Mouse (Mus musculus): ENCODE results near the gene Rfx5. TPM values are rescaled to one million over a fixed set of nuclear protein-coding genes. Genes with fewer than 3 reads are reported as not detected.

Rfx5 gene
- polyA plus RNA-seq, 2 experiments, result 12.9 to 29.9 TPM

GRCm38 (mm10) chr3:94915903-94916741, 37.8 kb upstream of the Rfx5 start:
- no peak for TF ChIP-seq POLR2A (IDR thresholded peaks at IDR 0.05; ENCODE audit: borderline replicate concordance, extremely low read depth, insufficient read depth, insufficient read length)
- no peak overlapping the region for H3K4me3 ChIP-seq (replicated peaks; ENCODE audit: low read length)
- H3K36me3 ChIP-seq (ENCODE audit: control insufficient read depth, insufficient read depth, low read length), result no peaks in the 10 kb centered on the region
- ATAC-seq (ENCODE audit: low FRiP score, low read depth) (no peak), DNase-seq (ENCODE audit: low spot score) (no peak)
- H3K27ac ChIP-seq (replicated peaks; ENCODE audit: low read depth, low read length), result no peak overlapping the region
- H3K4me2 ChIP-seq (replicated peaks; ENCODE audit: low read depth, low read length, severe bottlenecking), result no peak overlapping the region
- H3K27me3 ChIP-seq (ENCODE audit: control insufficient read depth, insufficient read depth, low read length), result no peaks in the 10 kb centered on the region
- no peak overlapping the region for H3K9ac ChIP-seq (ENCODE audit: low read depth, low read length, severe bottlenecking)
- H3K9me3 ChIP-seq (ENCODE audit: control insufficient read depth, low read length), result no peaks in the 10 kb centered on the region
- H3K4me1 ChIP-seq (ENCODE audit: control insufficient read depth, insufficient read depth, low read length), result 0 out of 2 replicates have a peak, but pooled peaks cover 3% of the 10 kb centered on the region
- 75% methylated on average over 7 of the region's 7 CpGs for WGBS

- Histone ChIP-seq H3K9ac (ENCODE audit: low read depth, low read length, severe bottlenecking) (no peak overlapping the region), H3K27me3 (ENCODE audit: control insufficient read depth, insufficient read depth, low read length) (no peaks in the 10 kb centered on the region), H3K36me3 (ENCODE audit: control insufficient read depth, insufficient read depth, low read length) (no peaks in the 10 kb centered on the region), H3K4me2 (replicated peaks; ENCODE audit: low read depth, low read length, severe bottlenecking) (no peak overlapping the region), H3K4me1 (ENCODE audit: control insufficient read depth, insufficient read depth, low read length) (0 out of 2 replicates have a peak, but pooled peaks cover 3% of the 10 kb centered on the region), H3K9me3 (ENCODE audit: control insufficient read depth, low read length) (no peaks in the 10 kb centered on the region), H3K27ac (replicated peaks; ENCODE audit: low read depth, low read length) (no peak overlapping the region), H3K4me3 (replicated peaks; ENCODE audit: low read length) (no peak overlapping the region)
- DNase-seq (ENCODE audit: low spot score) (no peak), ATAC-seq (ENCODE audit: low FRiP score, low read depth) (no peak)
- TF ChIP-seq POLR2A (IDR thresholded peaks at IDR 0.05; ENCODE audit: borderline replicate concordance, extremely low read depth, insufficient read depth, insufficient read length), result no peak
- 69% methylated on average over 14 of the region's 14 CpGs for WGBS
These were observed 36.0 kb upstream of the Rfx5 start for GRCm38 (mm10) chr3:94917816-94918361.

- Histone ChIP-seq H3K4me2 (replicated peaks; ENCODE audit: low read depth, low read length, severe bottlenecking) (no peak overlapping the region), H3K9me3 (ENCODE audit: control insufficient read depth, low read length) (no peaks in the 10 kb centered on the region), H3K4me3 (replicated peaks; ENCODE audit: low read length) (no peak overlapping the region), H3K27me3 (ENCODE audit: control insufficient read depth, insufficient read depth, low read length) (no peaks in the 10 kb centered on the region), H3K27ac (replicated peaks; ENCODE audit: low read depth, low read length) (no peak overlapping the region), H3K36me3 (ENCODE audit: control insufficient read depth, insufficient read depth, low read length) (no peaks in the 10 kb centered on the region), H3K9ac (ENCODE audit: low read depth, low read length, severe bottlenecking) (no peak overlapping the region), H3K4me1 (ENCODE audit: control insufficient read depth, insufficient read depth, low read length) (0 out of 2 replicates have a peak, but pooled peaks cover 3% of the 10 kb centered on the region)
- no peak for TF ChIP-seq POLR2A (IDR thresholded peaks at IDR 0.05; ENCODE audit: borderline replicate concordance, extremely low read depth, insufficient read depth, insufficient read length)
- no peak for ATAC-seq (ENCODE audit: low FRiP score, low read depth)
- DNase-seq (ENCODE audit: low spot score), result no peak
- 47% methylated on average over 4 of the region's 4 CpGs for WGBS
These were observed 35.0 kb upstream of the Rfx5 start for GRCm38 (mm10) chr3:94918845-94919244.

- no peak overlapping the region for H3K27ac ChIP-seq (replicated peaks; ENCODE audit: low read depth, low read length)
- H3K4me2 ChIP-seq (replicated peaks; ENCODE audit: low read depth, low read length, severe bottlenecking), result no peak overlapping the region
- no peak overlapping the region for H3K4me3 ChIP-seq (replicated peaks; ENCODE audit: low read length)
- H3K36me3 ChIP-seq (ENCODE audit: control insufficient read depth, insufficient read depth, low read length), result no peaks in the 10 kb centered on the region
- no peak overlapping the region for H3K9ac ChIP-seq (ENCODE audit: low read depth, low read length, severe bottlenecking)
- 38% methylated on average over 3 of the region's 3 CpGs for WGBS
- H3K9me3 ChIP-seq (ENCODE audit: control insufficient read depth, low read length), result no peaks in the 10 kb centered on the region
- no peaks in the 10 kb centered on the region for H3K27me3 ChIP-seq (ENCODE audit: control insufficient read depth, insufficient read depth, low read length)
- no peak for ATAC-seq (ENCODE audit: low FRiP score, low read depth)
- peak; percentile 46 for DNase-seq (ENCODE audit: low spot score)
- 0 out of 2 replicates have a peak, but pooled peaks cover 2% of the 10 kb centered on the region for H3K4me1 ChIP-seq (ENCODE audit: control insufficient read depth, insufficient read depth, low read length)
- no peak for TF ChIP-seq POLR2A (IDR thresholded peaks at IDR 0.05; ENCODE audit: borderline replicate concordance, extremely low read depth, insufficient read depth, insufficient read length)
These were observed 32.8 kb upstream of the Rfx5 start for GRCm38 (mm10) chr3:94921104-94921503.

- WGBS, result 6% methylated on average over 3 of the region's 3 CpGs
- Histone ChIP-seq H3K36me3 (ENCODE audit: control insufficient read depth, insufficient read depth, low read length) (no peaks in the 10 kb centered on the region), H3K4me3 (replicated peaks; ENCODE audit: low read length) (no peak overlapping the region), H3K9me3 (ENCODE audit: control insufficient read depth, low read length) (no peaks in the 10 kb centered on the region), H3K27me3 (ENCODE audit: control insufficient read depth, insufficient read depth, low read length) (no peaks in the 10 kb centered on the region), H3K27ac (replicated peaks; ENCODE audit: low read depth, low read length) (no peak overlapping the region), H3K9ac (ENCODE audit: low read depth, low read length, severe bottlenecking) (no peak overlapping the region), H3K4me1 (ENCODE audit: control insufficient read depth, insufficient read depth, low read length) (no peaks in the 10 kb centered on the region), H3K4me2 (replicated peaks; ENCODE audit: low read depth, low read length, severe bottlenecking) (no peak overlapping the region)
- DNase-seq (ENCODE audit: low spot score), result no peak
- no peak for ATAC-seq (ENCODE audit: low FRiP score, low read depth)
- no peak for TF ChIP-seq POLR2A (IDR thresholded peaks at IDR 0.05; ENCODE audit: borderline replicate concordance, extremely low read depth, insufficient read depth, insufficient read length)
These were observed 31.5 kb upstream of the Rfx5 start for GRCm38 (mm10) chr3:94922333-94922732.

All from limb, embryonic 14.5 days (tissue).